Mouse (Mus musculus): Measurements from ENCODE around the gene Tmtc1. TPM values are rescaled to one million over a fixed set of nuclear protein-coding genes. Genes with fewer than 3 reads are reported as not detected.

Gene Tmtc1
- total and polyA plus RNA-seq, 2 experiments from 2014 or later: 2.0 to 29.4 TPM

DNA sequence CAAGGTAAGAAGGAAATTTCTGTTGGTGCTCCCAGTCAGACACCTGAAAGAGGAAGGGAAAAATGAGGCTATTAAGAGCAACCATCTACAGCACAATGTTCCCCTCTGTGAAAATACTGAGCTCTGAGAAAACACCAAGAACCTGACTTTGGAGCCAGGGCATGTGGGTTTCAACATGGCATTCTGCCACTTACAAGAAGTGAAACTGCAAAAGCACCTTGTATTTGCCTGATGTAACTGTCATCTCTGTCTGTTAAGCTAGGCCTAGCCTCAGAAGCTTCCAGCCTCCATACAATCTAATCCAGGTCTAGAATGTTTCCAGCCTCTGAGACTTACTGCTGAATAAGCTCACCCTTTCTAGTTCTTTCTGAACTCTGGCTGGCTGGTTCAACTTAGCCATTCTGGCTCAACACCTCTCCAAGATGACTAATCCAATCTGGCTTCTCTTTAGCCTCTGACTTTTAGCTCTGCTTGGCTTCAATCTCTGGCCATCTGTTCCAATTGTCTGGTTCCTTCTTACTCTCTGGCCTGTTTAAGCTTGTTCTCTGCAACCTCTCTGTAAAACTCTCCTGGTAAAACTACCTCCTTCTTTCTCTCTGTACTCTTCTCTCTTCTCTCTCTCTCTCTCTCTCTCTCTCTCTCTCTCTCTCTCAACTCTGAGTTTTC is 107.8 kb downstream of the Tmtc1 start:
- no peak overlapping the region for H3K27ac ChIP-seq (ENCODE audit: low read depth, low read length)
- TF ChIP-seq CTCF (IDR thresholded peaks at IDR 0.05): no peak
- H3K4me3 ChIP-seq (ENCODE audit: low read depth, low read length): no peak overlapping the region
- H3K9ac ChIP-seq (replicated peaks; ENCODE audit: low read length, poor library complexity, severe bottlenecking): no peak overlapping the region
- ATAC-seq (ENCODE audit: low FRiP score) (no peak), DNase-seq (ENCODE audit: low spot score) (no peak)
- H3K9me3 ChIP-seq (ENCODE audit: low read length): no peaks in the 10 kb centered on the region
- H3K4me2 ChIP-seq (ENCODE audit: low read depth, low read length, poor library complexity, severe bottlenecking): no peak overlapping the region
- H3K27me3 ChIP-seq (ENCODE audit: insufficient read depth, low read length): no peaks in the 10 kb centered on the region
- H3K36me3 ChIP-seq (ENCODE audit: insufficient read depth, low read length): no peaks in the 10 kb centered on the region
- no peaks in the 10 kb centered on the region for H3K4me1 ChIP-seq (ENCODE audit: insufficient read depth, low read length)

DNA sequence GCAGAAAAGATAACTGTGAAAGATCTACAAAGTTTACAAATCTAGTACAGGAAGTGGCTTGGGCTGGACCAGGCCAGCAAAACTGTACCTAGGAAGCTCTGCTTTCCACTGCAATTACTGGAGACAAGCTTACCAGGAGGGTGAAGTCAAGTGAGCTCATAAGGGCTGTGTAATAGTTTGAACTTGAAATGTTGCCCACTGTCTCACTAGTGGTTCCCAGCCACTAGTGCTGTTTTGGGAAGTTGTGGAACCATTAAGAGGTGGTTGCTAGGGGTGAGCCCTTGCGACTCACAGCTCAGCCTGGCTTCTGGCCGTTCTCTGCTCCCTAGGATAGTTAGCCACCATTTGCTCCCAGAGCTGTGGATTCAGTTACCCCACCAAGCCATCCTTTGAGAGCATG is 112.3 kb downstream of the Tmtc1 start:
- Histone ChIP-seq H3K36me3 (ENCODE audit: insufficient read depth, low read length) (no peaks in the 10 kb centered on the region), H3K4me1 (ENCODE audit: insufficient read depth, low read length) (no peaks in the 10 kb centered on the region), H3K27me3 (ENCODE audit: insufficient read depth, low read length) (no peaks in the 10 kb centered on the region), H3K4me3 (ENCODE audit: low read depth, low read length) (no peak overlapping the region), H3K9me3 (ENCODE audit: low read length) (no peaks in the 10 kb centered on the region), H3K4me2 (ENCODE audit: low read depth, low read length, poor library complexity, severe bottlenecking) (no peak overlapping the region), H3K27ac (ENCODE audit: low read depth, low read length) (no peak overlapping the region), H3K9ac (replicated peaks; ENCODE audit: low read length, poor library complexity, severe bottlenecking) (no peak overlapping the region)
- no peak for ATAC-seq (ENCODE audit: low FRiP score)
- WGBS: 89% methylated on average over 2 of the region's 2 CpGs
- no peak for TF ChIP-seq CTCF (IDR thresholded peaks at IDR 0.05)
- DNase-seq (ENCODE audit: low spot score): no peak

DNA sequence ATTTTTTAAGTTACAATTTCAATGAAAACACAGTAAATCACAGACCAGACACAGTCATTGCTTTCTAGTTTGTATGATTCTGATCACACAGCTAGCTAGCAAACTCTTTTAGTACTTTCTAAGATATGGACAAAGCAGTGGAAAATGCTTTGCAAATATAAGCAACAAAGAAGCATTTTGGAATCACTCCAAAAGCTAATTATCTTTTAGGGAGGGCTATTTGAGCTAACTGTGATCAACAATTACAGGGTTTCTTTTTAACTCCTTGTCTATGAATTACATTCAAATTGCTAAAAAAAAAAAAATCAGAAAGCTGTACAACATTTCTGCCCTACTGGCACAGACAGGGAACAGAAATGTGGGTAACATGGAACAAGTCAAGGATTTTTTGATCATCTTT is 114.2 kb downstream of the Tmtc1 start:
- DNase-seq (ENCODE audit: low spot score) (no peak), ATAC-seq (ENCODE audit: low FRiP score) (no peak)
- H3K4me1 ChIP-seq (ENCODE audit: insufficient read depth, low read length): no peaks in the 10 kb centered on the region
- no peak for TF ChIP-seq CTCF (IDR thresholded peaks at IDR 0.05)
- H3K36me3 ChIP-seq (ENCODE audit: insufficient read depth, low read length): no peaks in the 10 kb centered on the region
- H3K27ac ChIP-seq (ENCODE audit: low read depth, low read length): no peak overlapping the region
- H3K27me3 ChIP-seq (ENCODE audit: insufficient read depth, low read length): no peaks in the 10 kb centered on the region
- H3K9me3 ChIP-seq (ENCODE audit: low read length): no peaks in the 10 kb centered on the region
- no peak overlapping the region for H3K9ac ChIP-seq (replicated peaks; ENCODE audit: low read length, poor library complexity, severe bottlenecking)
- no peak overlapping the region for H3K4me3 ChIP-seq (ENCODE audit: low read depth, low read length)
- H3K4me2 ChIP-seq (ENCODE audit: low read depth, low read length, poor library complexity, severe bottlenecking): no peak overlapping the region

DNA sequence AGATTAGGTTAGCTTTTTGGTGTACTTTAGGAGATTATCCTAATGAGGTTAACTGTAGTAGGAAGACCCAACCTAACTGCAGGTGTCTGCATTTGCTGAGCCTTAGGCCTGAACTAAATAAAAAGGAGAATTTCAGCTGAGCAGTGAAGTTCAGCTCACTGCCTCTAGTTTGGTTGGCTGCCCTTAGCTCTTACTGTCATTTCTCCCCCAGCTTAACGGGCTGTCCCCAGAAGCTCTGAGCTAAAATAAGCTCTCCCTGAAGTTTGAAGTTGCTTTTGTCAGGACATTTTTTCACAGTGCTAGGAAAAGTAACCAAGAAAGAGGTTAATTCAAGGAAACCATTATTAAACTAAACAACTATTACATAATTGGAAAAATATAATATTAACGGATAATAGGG is 115.3 kb downstream of the Tmtc1 start:
- Histone ChIP-seq H3K27me3 (ENCODE audit: insufficient read depth, low read length) (no peaks in the 10 kb centered on the region), H3K4me2 (ENCODE audit: low read depth, low read length, poor library complexity, severe bottlenecking) (no peak overlapping the region), H3K27ac (ENCODE audit: low read depth, low read length) (no peak overlapping the region), H3K4me1 (ENCODE audit: insufficient read depth, low read length) (no peaks in the 10 kb centered on the region), H3K9ac (replicated peaks; ENCODE audit: low read length, poor library complexity, severe bottlenecking) (no peak overlapping the region), H3K4me3 (ENCODE audit: low read depth, low read length) (no peak overlapping the region), H3K36me3 (ENCODE audit: insufficient read depth, low read length) (no peaks in the 10 kb centered on the region), H3K9me3 (ENCODE audit: low read length) (no peaks in the 10 kb centered on the region)
- no peak for TF ChIP-seq CTCF (IDR thresholded peaks at IDR 0.05)
- WGBS: 72% methylated on average over 2 of the region's 2 CpGs
- ATAC-seq (ENCODE audit: low FRiP score): no peak
- DNase-seq (ENCODE audit: low spot score): no peak

DNA sequence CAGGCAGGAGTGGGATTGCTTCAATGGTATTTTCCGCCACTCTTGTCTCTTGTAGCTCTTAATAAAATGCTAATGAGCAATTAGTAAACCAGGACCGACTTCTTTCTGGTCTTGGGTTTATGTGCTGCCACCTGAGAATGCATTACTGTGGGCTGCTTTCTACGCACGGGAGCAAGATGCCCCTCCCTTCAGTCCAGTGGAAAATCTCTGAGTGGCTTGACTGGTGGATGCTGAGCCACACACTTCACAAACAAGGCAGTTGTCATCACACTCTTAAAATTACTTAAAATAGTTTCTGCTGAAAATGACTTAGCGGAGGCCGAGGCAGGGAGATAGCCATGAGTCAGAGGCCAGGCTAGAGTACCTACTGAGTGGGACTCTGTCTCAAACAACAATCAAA is 116.1 kb downstream of the Tmtc1 start:
- no peak for TF ChIP-seq CTCF (IDR thresholded peaks at IDR 0.05)
- no peak for ATAC-seq (ENCODE audit: low FRiP score)
- WGBS: 84% methylated on average over 6 of the region's 6 CpGs

DNA sequence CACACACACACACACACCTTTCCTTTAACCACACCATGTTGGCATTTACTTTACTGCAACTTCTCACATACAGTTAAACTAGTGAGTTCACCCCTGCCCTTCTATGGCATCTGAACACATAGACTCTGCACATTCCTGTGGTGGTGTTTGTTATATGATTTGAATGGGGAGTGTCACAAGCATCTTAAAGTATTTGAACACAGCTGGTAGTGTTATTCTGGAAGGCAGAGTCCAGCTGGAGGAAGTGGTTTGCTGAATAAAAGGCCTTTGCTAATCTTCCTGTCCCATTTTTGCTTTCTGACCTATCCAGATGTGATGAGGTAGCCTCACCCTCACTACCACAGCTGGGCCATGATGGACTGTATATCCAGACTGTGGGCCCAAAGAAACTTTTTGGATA is 125.5 kb downstream of the Tmtc1 start:
- Histone ChIP-seq H3K27ac (ENCODE audit: low read depth, low read length) (no peak overlapping the region), H3K9ac (replicated peaks; ENCODE audit: low read length, poor library complexity, severe bottlenecking) (no peak overlapping the region), H3K4me2 (ENCODE audit: low read depth, low read length, poor library complexity, severe bottlenecking) (no peak overlapping the region), H3K9me3 (ENCODE audit: low read length) (no peaks in the 10 kb centered on the region), H3K27me3 (ENCODE audit: insufficient read depth, low read length) (no peaks in the 10 kb centered on the region), H3K36me3 (ENCODE audit: insufficient read depth, low read length) (no peaks in the 10 kb centered on the region), H3K4me3 (ENCODE audit: low read depth, low read length) (no peak overlapping the region), H3K4me1 (ENCODE audit: insufficient read depth, low read length) (no peaks in the 10 kb centered on the region)
- TF ChIP-seq CTCF (IDR thresholded peaks at IDR 0.05): no peak
- DNase-seq (ENCODE audit: low spot score): no peak
- no peak for ATAC-seq (ENCODE audit: low FRiP score)

More for the DNA sequence above, 116.1 kb downstream of the Tmtc1 start:
- no peak for DNase-seq (ENCODE audit: low spot score)
- Histone ChIP-seq H3K9me3 (ENCODE audit: low read length) (no peaks in the 10 kb centered on the region), H3K36me3 (ENCODE audit: insufficient read depth, low read length) (no peaks in the 10 kb centered on the region), H3K27me3 (ENCODE audit: insufficient read depth, low read length) (no peaks in the 10 kb centered on the region), H3K4me2 (ENCODE audit: low read depth, low read length, poor library complexity, severe bottlenecking) (no peak overlapping the region), H3K4me3 (ENCODE audit: low read depth, low read length) (no peak overlapping the region), H3K9ac (replicated peaks; ENCODE audit: low read length, poor library complexity, severe bottlenecking) (no peak overlapping the region), H3K27ac (ENCODE audit: low read depth, low read length) (no peak overlapping the region), H3K4me1 (ENCODE audit: insufficient read depth, low read length) (no peaks in the 10 kb centered on the region)

All from midbrain, postnatal 0 days (tissue).